Mouse (Mus musculus) heart, adult 2 months (tissue): ENCODE measurements around the gene Mgea5. TPM values are rescaled to one million over a fixed set of nuclear protein-coding genes. Genes with fewer than 3 reads are reported as not detected.

Experiments
- DNase-seq, 2 experiments: peaks; one replicate each; pipeline ENCODE4 v3.0.0; 2021
- H3K27ac ChIP-seq: fragments of 200-600 bp; 2 replicates; pipeline ENCODE4 v1.8.1; 2022
- H3K27me3 ChIP-seq: fragments of 200-500 bp; 2 replicates; pipeline ENCODE4 v1.6.1; 2012; ENCODE audit warnings: mild to moderate bottlenecking, low read length, inconsistent platforms, mixed read lengths; ENCODE audit not compliant: control insufficient read depth, insufficient read depth
- H3K36me3 ChIP-seq: fragments of 200-500 bp; 2 replicates; pipeline ENCODE4 v1.6.1; 2012; ENCODE audit warnings: low read length, inconsistent platforms; ENCODE audit not compliant: control insufficient read depth, insufficient read depth
- H3K4me1 ChIP-seq: fragments of 200-500 bp; 2 replicates; pipeline ENCODE4 v1.6.1; 2011; ENCODE audit warnings: low read length; ENCODE audit not compliant: control insufficient read depth, insufficient read depth
- H3K4me3 ChIP-seq: fragments of 200-600 bp; 2 replicates; pipeline ENCODE4 v1.8.1; 2022
- H3K79me2 ChIP-seq: fragments of 200-500 bp; replicated peaks from 2 replicates; pipeline ENCODE4 v1.6.1; 2012; ENCODE audit warnings: mild to moderate bottlenecking, inconsistent platforms, low read length, moderate library complexity, mixed read lengths; ENCODE audit not compliant: control insufficient read depth, insufficient read depth
- H3K9ac ChIP-seq: fragments of 200-500 bp; 2 replicates; pipeline ENCODE4 v1.6.1; 2012; ENCODE audit warnings: low read depth, mild to moderate bottlenecking, control low read depth, inconsistent platforms, low read length, mixed read lengths
- CTCF ChIP-seq: fragments of 200-600 bp; IDR thresholded peaks from 2 replicates; pipeline ENCODE4 v1.8.1; 2022; ENCODE audit warnings: antibody characterized with exemption, mild to moderate bottlenecking, moderate library complexity
- EP300 ChIP-seq: fragments of 200-500 bp; IDR thresholded peaks from 2 replicates; pipeline ENCODE4 v1.6.1; 2011; ENCODE audit warnings: low read depth, low read length, control low read depth; ENCODE audit not compliant: insufficient read depth
- POLR2A ChIP-seq: fragments of 200-500 bp; IDR thresholded peaks from 2 replicates; pipeline ENCODE4 v1.6.1; 2011; ENCODE audit warnings: mild to moderate bottlenecking, low read depth, low read length, control low read depth; ENCODE audit not compliant: insufficient read depth
- WGBS: fragments of 180-500 bp; shearing (Covaris S2); methylation state at CpG from one replicate; pipeline ENCODE4 v1.1.7; 2018; 5-methylcytosine and 5-hydroxymethylcytosine counted together
- intact Hi-C: fragments of 180-260 bp; cut with DNase I; formaldehyde crosslinking; loops from one replicate; pipeline ENCODE4 v1.15.1; 2025
- polyA plus RNA-seq: library from polyadenylated mRNA; depleted of rRNA; stranded (reverse); fragments of >200 nt; gene quantifications from 2 replicates; pipeline ENCODE4 v1.2.3, GENCODE M21; 2012
- total RNA-seq, 2 experiments: library from RNA; stranded (reverse); gene quantifications; 2 replicates each; pipeline ENCODE4 v1.2.3; 2021

The Mgea5 gene
- total and polyA plus RNA-seq, 3 experiments: 22.4 to 81.9 (median 70.8) TPM

DNA sequence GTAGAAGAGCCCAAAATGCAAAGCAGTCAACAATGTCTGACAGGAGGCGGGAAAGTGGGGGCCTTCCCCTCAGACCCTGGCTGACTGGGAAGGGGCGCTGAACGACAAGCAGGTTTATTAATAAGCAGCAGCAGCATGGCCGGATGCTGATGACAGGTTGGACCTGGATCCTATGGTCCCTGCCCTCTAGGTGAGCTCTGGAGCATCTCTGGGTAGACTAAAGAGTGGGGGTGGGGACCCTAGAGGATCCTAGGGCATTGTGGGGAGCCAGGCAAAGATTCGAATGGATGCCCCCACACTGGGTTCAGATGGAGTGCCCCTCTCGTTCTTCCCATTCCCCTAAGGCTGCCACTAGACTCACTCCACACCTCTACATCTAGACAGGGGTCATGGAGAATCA, 8.8 kb upstream of the Mgea5 start:
- Histone ChIP-seq H3K4me3 (no peak overlapping the region), H3K9ac (no peak overlapping the region), H3K79me2 (no peaks in the 10 kb centered on the region), H3K27me3 (no peaks in the 10 kb centered on the region), H3K27ac (no peak overlapping the region), H3K4me1 (no peaks in the 10 kb centered on the region), H3K36me3 (no peaks in the 10 kb centered on the region)
- no peak for DNase-seq
- 85% methylated on average over 6 of the region's 6 CpGs for WGBS
- TF ChIP-seq EP300: no peak
- intact Hi-C loops: no loop called here

DNA sequence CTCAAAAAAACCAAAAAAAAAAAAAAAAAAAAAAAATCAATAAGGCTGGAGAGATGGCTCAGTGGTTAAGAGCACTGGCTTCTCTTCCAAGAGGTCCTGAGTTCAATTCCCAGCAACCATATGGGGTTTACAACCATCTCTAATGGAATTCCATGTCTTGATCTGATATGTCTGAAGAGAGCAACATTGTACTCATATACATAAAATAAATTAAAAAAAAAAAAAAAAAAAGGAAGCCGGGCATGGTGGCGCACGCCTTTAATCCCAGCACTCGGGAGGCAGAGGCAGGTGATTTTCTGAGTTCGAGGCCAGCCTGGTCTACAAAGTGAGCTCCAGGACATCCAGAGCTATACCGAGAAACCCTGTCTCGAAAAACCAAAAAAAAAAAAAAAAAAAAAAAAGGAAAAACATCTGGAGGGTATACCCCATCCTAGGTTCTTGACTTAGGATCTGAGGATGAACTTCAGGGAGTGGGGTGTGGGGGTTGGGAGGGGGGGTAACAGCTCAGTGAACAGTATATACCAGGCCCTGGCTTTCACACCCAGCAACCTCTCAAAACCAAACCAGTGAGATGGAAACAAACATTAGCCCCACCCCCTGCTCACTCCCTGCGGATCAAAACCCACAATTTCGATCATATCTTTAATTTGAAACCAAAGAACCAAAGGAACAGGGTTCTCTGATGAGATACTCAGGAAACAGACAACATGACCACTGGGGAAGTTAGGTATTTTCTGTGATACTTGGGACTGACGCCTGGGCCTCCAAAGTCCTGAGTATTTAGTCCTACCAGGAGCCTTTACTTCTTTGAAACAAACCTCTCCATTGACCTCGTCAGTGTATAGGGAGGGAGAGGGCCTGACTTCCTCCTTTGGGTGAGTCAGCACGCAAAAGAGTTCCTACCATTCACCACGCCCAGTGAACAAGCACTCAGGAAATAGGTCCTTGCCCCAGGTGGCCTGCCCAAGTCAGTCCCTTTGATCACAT, 6.5 kb upstream of the Mgea5 start:
- Histone ChIP-seq H3K4me3 (no peak overlapping the region), H3K27me3 (no peaks in the 10 kb centered on the region), H3K27ac (no peak overlapping the region), H3K79me2 (no peaks in the 10 kb centered on the region), H3K4me1 (no peaks in the 10 kb centered on the region), H3K9ac (no peak overlapping the region), H3K36me3 (no peaks in the 10 kb centered on the region)
- DNase-seq: no peak
- WGBS: 78% methylated on average over 13 of the region's 13 CpGs
- intact Hi-C loops: no loop called here
- TF ChIP-seq POLR2A: no peak
- TF ChIP-seq CTCF: no peak
- TF ChIP-seq EP300: no peak

- Histone ChIP-seq H3K79me2 (no peaks in the 10 kb centered on the region), H3K27ac (no peak overlapping the region), H3K4me1 (no peaks in the 10 kb centered on the region), H3K9ac (no peak overlapping the region), H3K36me3 (no peaks in the 10 kb centered on the region), H3K27me3 (no peaks in the 10 kb centered on the region), H3K4me3 (no peak overlapping the region)
- intact Hi-C loops: no loop called here
- 84% methylated on average over 7 of the region's 7 CpGs for WGBS
- DNase-seq: no peak
- TF ChIP-seq CTCF: no peak
- no peak for TF ChIP-seq EP300
Observed at GRCm38 (mm10) chr19:45789365-45789764, 5.7 kb upstream of the Mgea5 start.

- peaks cover 2% of the 10 kb centered on the region for H3K4me1 ChIP-seq
- 58% methylated on average over 4 of the region's 4 CpGs for WGBS
- H3K79me2 ChIP-seq: no peaks in the 10 kb centered on the region
- H3K27me3 ChIP-seq: no peaks in the 10 kb centered on the region
- no peak for DNase-seq
- H3K36me3 ChIP-seq: no peaks in the 10 kb centered on the region
- H3K4me3 ChIP-seq: no peak overlapping the region
- no peak overlapping the region for H3K27ac ChIP-seq
- intact Hi-C loops: no loop called here
- no peak for TF ChIP-seq POLR2A
- no peak for TF ChIP-seq EP300
- no peak for TF ChIP-seq CTCF
- no peak overlapping the region for H3K9ac ChIP-seq
Observed at GRCm38 (mm10) chr19:45788337-45788736, 4.7 kb upstream of the Mgea5 start.

GRCm38 (mm10) chr19:45787450-45787849, 3.8 kb upstream of the Mgea5 start:
- intact Hi-C loops: no loop called here
- H3K4me3 ChIP-seq: no peak overlapping the region
- 74% methylated on average over 3 of the region's 3 CpGs for WGBS
- H3K36me3 ChIP-seq: no peaks in the 10 kb centered on the region
- H3K27me3 ChIP-seq: no peaks in the 10 kb centered on the region
- H3K4me1 ChIP-seq: peaks cover 2% of the 10 kb centered on the region
- peaks cover 5% of the 10 kb centered on the region for H3K79me2 ChIP-seq
- no peak overlapping the region for H3K9ac ChIP-seq
- no peak for DNase-seq
- TF ChIP-seq POLR2A: no peak
- no peak for TF ChIP-seq EP300
- TF ChIP-seq CTCF: no peak
- no peak overlapping the region for H3K27ac ChIP-seq

DNA sequence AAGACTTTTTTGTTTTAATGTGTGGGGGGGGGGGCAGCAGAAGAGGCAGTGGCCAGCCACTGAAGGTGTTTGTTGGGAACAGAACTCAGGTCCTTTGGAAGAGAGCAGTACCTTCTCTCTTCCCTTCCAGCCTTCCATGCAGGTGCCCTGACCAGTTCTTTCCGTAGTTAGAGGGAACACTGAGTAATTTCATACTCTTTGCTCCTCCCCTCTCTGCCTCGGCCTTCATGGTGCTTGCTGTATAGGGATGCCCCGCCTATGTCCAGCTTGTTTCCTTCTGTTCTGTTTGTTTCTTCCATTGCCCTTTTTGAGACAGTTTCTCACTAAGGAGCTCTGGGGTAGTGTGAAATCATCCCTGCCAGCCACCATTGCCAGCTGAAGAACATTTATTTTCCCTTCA, 1.8 kb upstream of the Mgea5 start:
- H3K4me3 ChIP-seq: no peak overlapping the region
- TF ChIP-seq EP300: no peak
- TF ChIP-seq CTCF: no peak
- TF ChIP-seq POLR2A: no peak
- H3K27me3 ChIP-seq: no peaks in the 10 kb centered on the region
- peaks cover 6% of the 10 kb centered on the region for H3K79me2 ChIP-seq
- H3K9ac ChIP-seq: no peak overlapping the region
- H3K36me3 ChIP-seq: peaks cover 11% of the 10 kb centered on the region; the same call in 1 of the 2 replicates
- DNase-seq: no peak
- H3K27ac ChIP-seq: no peak overlapping the region
- H3K4me1 ChIP-seq: peaks cover 7% of the 10 kb centered on the region
- 74% methylated on average over 3 of the region's 3 CpGs for WGBS
- intact Hi-C loops: no loop called here
